Mouse (Mus musculus): ENCODE results near the gene Esam.

The Esam gene

DNA sequence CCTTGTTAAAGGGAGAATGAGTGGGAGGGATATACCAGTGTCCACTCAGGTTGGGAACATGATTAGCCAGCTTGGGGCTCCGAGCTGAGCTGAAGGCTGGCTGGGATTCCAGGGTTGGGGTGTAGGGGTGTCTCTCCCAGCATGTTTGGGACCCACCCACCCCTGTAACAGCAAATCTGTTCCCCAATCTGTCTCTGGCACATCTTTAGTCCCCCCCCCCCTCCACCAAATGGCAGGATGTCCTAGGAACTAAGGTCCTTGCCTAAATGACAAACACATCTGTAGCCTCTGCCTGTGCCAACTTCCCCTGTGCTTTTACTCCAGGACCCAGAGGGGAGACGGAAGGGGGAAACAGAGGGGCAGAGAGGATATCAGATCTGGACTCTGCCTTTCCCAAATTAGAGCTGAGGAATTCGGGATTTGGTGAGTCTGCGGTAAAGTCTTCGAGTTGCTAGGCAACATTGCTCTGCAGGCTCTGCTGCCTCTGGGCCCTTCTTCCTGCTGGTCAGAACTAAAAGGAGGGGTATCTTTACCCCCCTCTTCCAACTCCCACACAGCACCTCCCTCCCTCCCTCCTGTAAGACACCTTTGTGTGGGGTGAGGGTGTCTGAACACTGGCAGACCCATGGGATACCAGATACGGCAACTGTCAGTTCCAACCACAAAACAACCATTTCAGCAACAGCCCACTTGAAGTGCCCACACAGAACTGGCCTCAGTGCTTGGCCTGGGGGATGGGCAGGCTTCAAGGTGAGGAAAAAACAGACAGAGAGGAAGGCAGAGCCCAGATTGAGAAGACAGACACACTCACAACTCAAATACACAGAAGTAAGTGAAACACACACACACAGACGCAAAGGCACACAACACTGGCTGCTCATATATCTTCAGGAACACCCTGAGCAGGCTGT, 27.2 kb downstream of the Esam start, which contains the start of gene Siae:
Siae (plus strand) TSS at position 861 of the 911 bp plus-strand sequence.
- no peak for DNase-seq (ENCODE audit: low read depth)

GRCm38 (mm10) chr9:37556366-37556765, 28.5 kb downstream of the Esam start:
- no peak for DNase-seq (ENCODE audit: low read depth)

- no peak for DNase-seq (ENCODE audit: low read depth)
Observed at GRCm38 (mm10) chr9:37560617-37561016, 32.7 kb downstream of the Esam start.

- DNase-seq (ENCODE audit: low read depth) = no peak
Observed at GRCm38 (mm10) chr9:37563805-37564204, 35.9 kb downstream of the Esam start.

- no peak for DNase-seq (ENCODE audit: low read depth)
Observed at GRCm38 (mm10) chr9:37567019-37567418, 39.1 kb downstream of the Esam start.

DNA sequence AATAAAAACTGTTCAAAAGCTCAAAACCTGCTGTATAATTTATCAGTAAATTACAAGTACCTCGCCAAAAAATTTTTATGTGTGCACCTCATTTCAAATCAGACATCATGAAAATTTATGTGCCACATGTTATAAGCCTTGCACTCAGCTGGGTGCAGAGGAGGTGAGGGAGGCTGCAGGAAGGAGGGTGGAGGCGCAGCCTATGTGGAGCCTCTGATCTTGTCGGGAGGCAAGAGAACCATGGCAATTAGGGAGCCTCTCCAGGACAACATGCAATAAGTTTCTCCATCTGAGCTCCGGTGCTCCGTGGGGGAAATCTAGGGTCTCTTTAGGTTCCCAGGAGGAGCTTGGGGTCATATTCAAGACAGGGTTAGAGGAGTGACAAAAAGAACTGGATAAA, 39.6 kb downstream of the Esam start:
- no peak for DNase-seq (ENCODE audit: low read depth)

- DNase-seq (ENCODE audit: low read depth) = no peak
Observed at GRCm38 (mm10) chr9:37567892-37568604, 40.2 kb downstream of the Esam start.

GRCm38 (mm10) chr9:37568605-37569214, 40.8 kb downstream of the Esam start:
- no peak for DNase-seq (ENCODE audit: low read depth)

DNA sequence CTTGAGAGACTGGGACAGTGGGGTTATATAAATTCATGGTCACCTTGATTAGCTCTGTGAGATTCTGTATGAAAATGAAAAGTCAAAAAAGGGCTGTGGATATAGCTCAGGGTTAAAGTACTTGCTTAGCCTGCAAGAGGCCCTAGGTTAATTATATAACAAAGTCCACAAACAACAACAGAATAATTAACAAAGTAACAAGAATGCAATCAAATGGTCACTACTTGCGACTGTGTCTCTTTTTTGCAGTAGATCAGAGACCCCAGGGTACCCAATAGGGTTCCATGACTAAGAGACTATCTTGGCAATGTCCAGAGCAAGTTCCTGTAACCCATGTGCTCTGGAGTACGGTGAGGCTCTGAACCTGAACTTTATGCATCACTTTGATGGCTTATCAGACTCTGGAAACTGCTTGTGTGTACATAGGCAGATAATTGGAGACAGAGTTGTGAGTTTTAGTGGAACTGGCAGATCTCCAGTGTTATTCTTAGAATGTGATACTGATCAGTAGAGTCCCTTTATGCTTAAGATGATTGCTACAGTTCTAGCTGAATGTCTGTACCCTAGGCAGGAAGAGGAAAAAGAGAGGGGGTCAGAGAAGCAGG, 41.5 kb downstream of the Esam start:
- no peak for DNase-seq (ENCODE audit: low read depth)

- DNase-seq (ENCODE audit: low read depth) = no peak
Observed at GRCm38 (mm10) chr9:37572204-37572876, 44.5 kb downstream of the Esam start.

- no peak for DNase-seq (ENCODE audit: low read depth)
Observed at GRCm38 (mm10) chr9:37576436-37576930, 48.6 kb downstream of the Esam start.

DNA sequence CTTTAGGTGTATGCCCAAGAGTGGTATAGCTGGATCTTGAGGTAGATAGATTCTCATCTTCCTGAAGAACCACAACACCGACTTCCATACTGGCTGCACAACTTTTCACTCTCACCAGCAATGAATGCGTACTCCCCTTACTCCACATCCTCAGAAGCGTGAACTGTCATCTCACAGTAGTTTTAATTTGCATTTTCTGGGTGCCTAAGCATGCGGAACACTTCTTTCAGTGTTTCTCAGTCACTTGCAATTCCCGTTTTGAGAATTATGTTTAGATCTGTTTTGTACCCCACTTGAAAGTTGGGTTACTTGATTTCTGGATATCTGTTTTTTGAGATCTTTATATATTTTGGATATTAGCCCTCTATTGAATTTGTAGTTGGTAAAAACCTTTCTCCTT, 55.7 kb downstream of the Esam start:
- DNase-seq (ENCODE audit: low read depth) = no peak

DNA sequence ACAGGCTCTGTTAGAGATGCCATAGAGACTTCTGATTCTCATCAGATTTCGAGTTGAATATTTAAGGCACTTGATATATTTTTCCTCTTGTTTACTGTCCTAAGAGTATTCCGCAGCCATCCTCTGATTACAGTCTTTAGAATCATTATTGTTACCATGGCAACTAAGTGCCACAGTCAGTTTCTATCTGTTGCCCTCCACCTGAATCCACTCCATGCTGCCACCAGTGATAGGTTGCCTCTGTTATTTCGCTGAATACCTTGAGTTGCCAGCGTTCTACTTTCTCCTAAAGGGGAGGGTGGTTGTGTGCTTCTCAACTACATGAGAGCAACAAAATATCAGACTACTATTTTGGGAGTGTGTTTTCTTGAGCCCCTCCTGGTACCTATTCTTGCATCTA, 58.8 kb downstream of the Esam start:
- DNase-seq (ENCODE audit: low read depth) = no peak
